Mouse (Mus musculus): ENCODE results near the gene Cadps. TPM values are rescaled to one million over a fixed set of nuclear protein-coding genes. Genes with fewer than 3 reads are reported as not detected.

Gene Cadps
- polyA plus RNA-seq, 1 experiment from 2014 or later: 5.0 TPM

DNA sequence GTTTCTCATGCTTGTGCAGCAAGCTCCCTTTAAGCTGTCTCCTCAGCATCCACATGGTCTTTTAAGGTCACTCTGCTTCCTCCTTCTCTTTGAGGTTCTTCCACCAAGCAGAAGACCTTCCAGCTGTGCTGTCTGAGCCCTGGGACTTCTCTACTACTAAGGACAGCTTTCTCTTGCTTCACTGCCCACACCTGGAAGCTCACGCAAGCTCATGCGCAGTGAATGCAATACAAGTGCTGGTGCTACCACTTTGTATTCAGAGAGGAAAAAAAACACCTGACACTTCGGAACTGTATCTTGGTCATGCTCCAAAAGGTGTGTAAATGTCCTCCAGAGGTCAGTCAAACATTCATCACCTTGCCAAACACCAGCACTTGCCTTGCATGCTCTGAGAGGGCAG is 115.5 kb downstream of the Cadps start:
- no peak for DNase-seq (ENCODE audit: low spot score)
- Histone ChIP-seq H3K9me3 (ENCODE audit: control insufficient read depth, low read length) (no peaks in the 10 kb centered on the region), H3K36me3 (ENCODE audit: control insufficient read depth, insufficient read depth, low read length) (no peaks in the 10 kb centered on the region), H3K9ac (ENCODE audit: low read length) (no peak overlapping the region), H3K4me1 (replicated peaks; ENCODE audit: control insufficient read depth, insufficient read depth, low read length) (no peaks in the 10 kb centered on the region), H3K27ac (ENCODE audit: low read depth) (no peak overlapping the region), H3K27me3 (replicated peaks; ENCODE audit: control insufficient read depth, insufficient read depth, low read length) (no peaks in the 10 kb centered on the region), H3K4me2 (ENCODE audit: low read length) (no peak overlapping the region), H3K4me3 (ENCODE audit: low read depth, low read length) (no peak overlapping the region)
- ATAC-seq (replicated peaks; ENCODE audit: low FRiP score, low TSS enrichment, low read depth): no peak
- 89% methylated on average over 3 of the region's 3 CpGs for WGBS

DNA sequence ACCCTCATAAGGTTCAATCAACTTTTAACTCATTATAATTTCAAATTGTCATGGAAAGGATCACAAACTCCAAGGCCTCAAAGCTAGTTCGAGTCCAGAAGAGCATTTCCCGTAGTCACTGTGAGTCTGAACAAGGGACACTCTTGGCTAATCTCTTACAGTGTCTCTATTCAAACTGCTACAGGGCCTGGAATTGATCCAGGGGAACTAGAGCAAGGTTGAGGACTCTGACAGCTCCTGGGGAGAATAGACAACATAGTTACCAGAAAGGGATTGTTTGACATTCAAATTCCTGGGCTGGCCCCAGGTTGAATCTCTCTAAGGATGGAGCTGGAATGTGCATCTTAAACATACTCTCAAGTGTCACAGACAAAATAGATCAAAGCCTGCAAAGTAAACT is 118.4 kb downstream of the Cadps start:
- ATAC-seq (replicated peaks; ENCODE audit: low FRiP score, low TSS enrichment, low read depth): no peak
- Histone ChIP-seq H3K4me3 (ENCODE audit: low read depth, low read length) (no peak overlapping the region), H3K4me1 (replicated peaks; ENCODE audit: control insufficient read depth, insufficient read depth, low read length) (no peaks in the 10 kb centered on the region), H3K27me3 (replicated peaks; ENCODE audit: control insufficient read depth, insufficient read depth, low read length) (no peaks in the 10 kb centered on the region), H3K9me3 (ENCODE audit: control insufficient read depth, low read length) (no peaks in the 10 kb centered on the region), H3K4me2 (ENCODE audit: low read length) (no peak overlapping the region), H3K36me3 (ENCODE audit: control insufficient read depth, insufficient read depth, low read length) (no peaks in the 10 kb centered on the region), H3K27ac (ENCODE audit: low read depth) (no peak overlapping the region), H3K9ac (ENCODE audit: low read length) (no peak overlapping the region)
- DNase-seq (ENCODE audit: low spot score): no peak
- 88% methylated on average over 2 of the region's 2 CpGs for WGBS

DNA sequence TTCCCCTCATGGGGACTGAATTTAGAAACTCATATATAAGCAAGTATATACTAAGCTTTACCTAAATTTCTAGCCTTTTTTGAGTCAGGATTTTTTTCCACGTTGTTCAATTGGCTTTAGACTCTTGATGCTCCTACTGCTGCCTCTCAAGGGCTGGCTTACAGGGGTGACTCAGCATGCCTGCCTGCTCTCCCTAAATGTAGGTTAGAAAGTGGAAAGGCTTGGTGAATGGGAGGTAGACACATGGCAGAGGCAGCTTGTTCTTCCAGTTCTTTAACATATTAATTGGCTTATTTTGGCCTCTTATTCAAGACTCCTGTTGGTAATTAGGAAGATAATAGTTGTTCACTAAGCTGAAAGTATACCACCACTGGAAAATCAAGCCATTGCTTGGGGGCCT is 132.7 kb downstream of the Cadps start:
- Histone ChIP-seq H3K4me3 (ENCODE audit: low read depth, low read length) (no peak overlapping the region), H3K4me2 (ENCODE audit: low read length) (no peak overlapping the region), H3K27me3 (replicated peaks; ENCODE audit: control insufficient read depth, insufficient read depth, low read length) (no peaks in the 10 kb centered on the region), H3K27ac (ENCODE audit: low read depth) (no peak overlapping the region), H3K36me3 (ENCODE audit: control insufficient read depth, insufficient read depth, low read length) (no peaks in the 10 kb centered on the region), H3K9ac (ENCODE audit: low read length) (no peak overlapping the region), H3K9me3 (ENCODE audit: control insufficient read depth, low read length) (no peaks in the 10 kb centered on the region), H3K4me1 (replicated peaks; ENCODE audit: control insufficient read depth, insufficient read depth, low read length) (no peaks in the 10 kb centered on the region)
- ATAC-seq (replicated peaks; ENCODE audit: low FRiP score, low TSS enrichment, low read depth) (no peak), DNase-seq (ENCODE audit: low spot score) (no peak)
- WGBS: 54% methylated on average over 1 of the region's 1 CpGs

DNA sequence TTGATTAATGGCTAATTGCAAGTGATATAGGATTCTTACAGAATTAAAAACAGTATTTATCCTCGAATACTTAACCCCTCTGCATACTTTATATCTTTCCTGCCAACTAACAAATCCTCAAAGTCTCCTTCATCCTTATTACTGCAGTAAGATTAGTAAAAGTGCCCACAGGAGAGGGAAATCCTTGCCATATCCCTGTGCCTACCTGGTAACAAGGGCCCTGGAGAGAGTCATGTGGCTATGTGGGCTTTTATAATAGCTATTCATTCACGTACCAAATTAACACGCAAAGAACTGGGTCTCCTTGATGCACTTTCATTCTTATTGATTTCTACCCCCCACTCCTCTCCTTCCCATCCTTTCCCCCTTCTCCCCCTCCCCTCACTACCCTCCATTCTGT is 137.9 kb downstream of the Cadps start:
- Histone ChIP-seq H3K36me3 (ENCODE audit: control insufficient read depth, insufficient read depth, low read length) (no peaks in the 10 kb centered on the region), H3K4me1 (replicated peaks; ENCODE audit: control insufficient read depth, insufficient read depth, low read length) (no peaks in the 10 kb centered on the region), H3K27ac (ENCODE audit: low read depth) (no peak overlapping the region), H3K4me3 (ENCODE audit: low read depth, low read length) (no peak overlapping the region), H3K9ac (ENCODE audit: low read length) (no peak overlapping the region), H3K4me2 (ENCODE audit: low read length) (no peak overlapping the region), H3K9me3 (ENCODE audit: control insufficient read depth, low read length) (no peaks in the 10 kb centered on the region), H3K27me3 (replicated peaks; ENCODE audit: control insufficient read depth, insufficient read depth, low read length) (no peaks in the 10 kb centered on the region)
- ATAC-seq (replicated peaks; ENCODE audit: low FRiP score, low TSS enrichment, low read depth) (no peak), DNase-seq (ENCODE audit: low spot score) (no peak)
- 85% methylated on average over 3 of the region's 3 CpGs for WGBS

- H3K9me3 ChIP-seq (ENCODE audit: control insufficient read depth, low read length): no peaks in the 10 kb centered on the region
- no peak overlapping the region for H3K4me2 ChIP-seq (ENCODE audit: low read length)
- no peak for ATAC-seq (replicated peaks; ENCODE audit: low FRiP score, low TSS enrichment, low read depth)
- H3K27ac ChIP-seq (ENCODE audit: low read depth): no peak overlapping the region
- no peak for DNase-seq (ENCODE audit: low spot score)
- no peaks in the 10 kb centered on the region for H3K36me3 ChIP-seq (ENCODE audit: control insufficient read depth, insufficient read depth, low read length)
- no peak overlapping the region for H3K4me3 ChIP-seq (ENCODE audit: low read depth, low read length)
- no peaks in the 10 kb centered on the region for H3K4me1 ChIP-seq (replicated peaks; ENCODE audit: control insufficient read depth, insufficient read depth, low read length)
- no peak overlapping the region for H3K9ac ChIP-seq (ENCODE audit: low read length)
- no peaks in the 10 kb centered on the region for H3K27me3 ChIP-seq (replicated peaks; ENCODE audit: control insufficient read depth, insufficient read depth, low read length)
- 48% methylated on average over 3 of the region's 3 CpGs for WGBS
These were observed 141.8 kb downstream of the Cadps start for GRCm38 (mm10) chr14:12680819-12681638.

DNA sequence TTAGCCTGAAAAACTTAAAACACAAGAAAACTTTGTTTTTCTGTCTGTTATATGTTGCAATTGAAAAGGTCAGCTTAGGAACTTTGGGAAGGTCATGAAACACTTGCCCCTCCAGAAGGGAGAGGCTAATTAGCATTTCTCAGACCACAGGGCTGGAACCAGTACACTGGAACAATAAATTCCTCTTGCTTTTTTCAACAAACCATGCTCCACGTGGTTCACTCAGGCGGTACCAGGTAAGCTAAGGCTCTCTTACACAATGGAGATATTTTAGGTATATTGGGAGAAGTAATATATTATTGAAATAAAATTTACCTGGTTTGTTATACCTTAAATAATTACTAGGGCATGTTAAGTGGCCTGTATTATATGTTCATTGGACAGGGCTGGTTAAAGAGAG is 161.4 kb downstream of the Cadps start:
- Histone ChIP-seq H3K27me3 (replicated peaks; ENCODE audit: control insufficient read depth, insufficient read depth, low read length) (no peaks in the 10 kb centered on the region), H3K9ac (ENCODE audit: low read length) (no peak overlapping the region), H3K4me2 (ENCODE audit: low read length) (no peak overlapping the region), H3K4me1 (replicated peaks; ENCODE audit: control insufficient read depth, insufficient read depth, low read length) (no peaks in the 10 kb centered on the region), H3K4me3 (ENCODE audit: low read depth, low read length) (no peak overlapping the region), H3K9me3 (ENCODE audit: control insufficient read depth, low read length) (no peaks in the 10 kb centered on the region), H3K27ac (ENCODE audit: low read depth) (no peak overlapping the region), H3K36me3 (ENCODE audit: control insufficient read depth, insufficient read depth, low read length) (no peaks in the 10 kb centered on the region)
- 56% methylated on average over 2 of the region's 2 CpGs for WGBS
- DNase-seq (ENCODE audit: low spot score) (no peak), ATAC-seq (replicated peaks; ENCODE audit: low FRiP score, low TSS enrichment, low read depth) (no peak)

GRCm38 (mm10) chr14:12657351-12657750 is 165.5 kb downstream of the Cadps start:
- Histone ChIP-seq H3K27me3 (replicated peaks; ENCODE audit: control insufficient read depth, insufficient read depth, low read length) (no peaks in the 10 kb centered on the region), H3K4me1 (replicated peaks; ENCODE audit: control insufficient read depth, insufficient read depth, low read length) (no peaks in the 10 kb centered on the region), H3K4me2 (ENCODE audit: low read length) (no peak overlapping the region), H3K9me3 (ENCODE audit: control insufficient read depth, low read length) (no peaks in the 10 kb centered on the region), H3K27ac (ENCODE audit: low read depth) (no peak overlapping the region), H3K36me3 (ENCODE audit: control insufficient read depth, insufficient read depth, low read length) (no peaks in the 10 kb centered on the region), H3K9ac (ENCODE audit: low read length) (no peak overlapping the region), H3K4me3 (ENCODE audit: low read depth, low read length) (no peak overlapping the region)
- no peak for DNase-seq (ENCODE audit: low spot score)
- no peak for ATAC-seq (replicated peaks; ENCODE audit: low FRiP score, low TSS enrichment, low read depth)
- WGBS: 68% methylated on average over 4 of the region's 4 CpGs

GRCm38 (mm10) chr14:12642868-12643512 is 179.9 kb downstream of the Cadps start:
- DNase-seq (ENCODE audit: low spot score) (no peak), ATAC-seq (replicated peaks; ENCODE audit: low FRiP score, low TSS enrichment, low read depth) (no peak)
- no peak overlapping the region for H3K27ac ChIP-seq (ENCODE audit: low read depth)
- H3K4me1 ChIP-seq (replicated peaks; ENCODE audit: control insufficient read depth, insufficient read depth, low read length): no peaks in the 10 kb centered on the region
- H3K4me3 ChIP-seq (ENCODE audit: low read depth, low read length): no peak overlapping the region
- WGBS: 88% methylated on average over 6 of the region's 6 CpGs
- H3K9ac ChIP-seq (ENCODE audit: low read length): no peak overlapping the region
- H3K4me2 ChIP-seq (ENCODE audit: low read length): no peak overlapping the region
- no peaks in the 10 kb centered on the region for H3K36me3 ChIP-seq (ENCODE audit: control insufficient read depth, insufficient read depth, low read length)
- H3K27me3 ChIP-seq (replicated peaks; ENCODE audit: control insufficient read depth, insufficient read depth, low read length): no peaks in the 10 kb centered on the region
- H3K9me3 ChIP-seq (ENCODE audit: control insufficient read depth, low read length): no peaks in the 10 kb centered on the region

DNA sequence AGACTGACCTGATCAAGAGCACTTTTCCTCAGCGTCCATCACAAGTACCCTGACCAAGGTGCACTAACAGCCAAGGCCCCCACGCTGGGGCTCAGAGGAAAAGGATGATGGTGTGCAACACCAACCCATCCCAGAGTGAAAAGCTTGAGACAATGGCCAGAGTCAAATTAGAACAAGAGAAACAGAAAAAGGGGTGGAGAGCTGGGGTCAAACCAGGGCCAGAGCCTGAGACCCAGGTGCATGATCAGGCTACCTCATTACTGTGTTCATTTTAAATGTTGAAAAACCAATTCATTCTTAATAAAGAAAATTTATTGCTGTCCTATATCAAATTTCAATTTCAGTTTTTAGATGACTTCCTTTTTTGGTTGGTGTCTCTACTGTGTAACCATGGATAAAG is 184.1 kb downstream of the Cadps start:
- Histone ChIP-seq H3K27me3 (replicated peaks; ENCODE audit: control insufficient read depth, insufficient read depth, low read length) (no peaks in the 10 kb centered on the region), H3K9me3 (ENCODE audit: control insufficient read depth, low read length) (no peaks in the 10 kb centered on the region), H3K4me3 (ENCODE audit: low read depth, low read length) (no peak overlapping the region), H3K9ac (ENCODE audit: low read length) (no peak overlapping the region), H3K36me3 (ENCODE audit: control insufficient read depth, insufficient read depth, low read length) (no peaks in the 10 kb centered on the region), H3K4me1 (replicated peaks; ENCODE audit: control insufficient read depth, insufficient read depth, low read length) (no peaks in the 10 kb centered on the region), H3K27ac (ENCODE audit: low read depth) (no peak overlapping the region), H3K4me2 (ENCODE audit: low read length) (no peak overlapping the region)
- DNase-seq (ENCODE audit: low spot score) (no peak), ATAC-seq (replicated peaks; ENCODE audit: low FRiP score, low TSS enrichment, low read depth) (no peak)
- 87% methylated on average over 2 of the region's 2 CpGs for WGBS

All from intestine, embryonic 14.5 days (tissue).